Mouse (Mus musculus) adrenal gland, adult 18-20 months (tissue): ENCODE data around the gene Gm43552. TPM values are rescaled to one million over a fixed set of nuclear protein-coding genes. Genes with fewer than 3 reads are reported as not detected.
"Not testable (repeated sequence)": the region's sequence is repeated elsewhere in the genome, so short reads cannot be mapped to it uniquely, and the experiment has no call there.

Experiments used
- DNase-seq, 2 experiments: peaks; one replicate each; pipeline ENCODE4 v3.0.0; 2021 to 2022; ENCODE audit warnings: low spot score in 2 of 2
- long read RNA-seq, 2 experiments: library from polyadenylated mRNA; stranded (forward); transcript quantifications; one replicate each; pipeline ENCODE4 v2.0.0; 2021
- total RNA-seq, 2 experiments: library from RNA; stranded (reverse); gene quantifications; 1 replicate in 1 of 2; 2 replicates in 1 of 2; pipeline ENCODE4 v1.2.3; 2021

Gene Gm43552
- total RNA-seq: 1 to 10 TPM in 1 of 2 experiments, not detected in 1; 1.2 TPM
- long read RNA-seq, experiment 1: 0 reads
- long read RNA-seq, experiment 2: 0 reads

DNA sequence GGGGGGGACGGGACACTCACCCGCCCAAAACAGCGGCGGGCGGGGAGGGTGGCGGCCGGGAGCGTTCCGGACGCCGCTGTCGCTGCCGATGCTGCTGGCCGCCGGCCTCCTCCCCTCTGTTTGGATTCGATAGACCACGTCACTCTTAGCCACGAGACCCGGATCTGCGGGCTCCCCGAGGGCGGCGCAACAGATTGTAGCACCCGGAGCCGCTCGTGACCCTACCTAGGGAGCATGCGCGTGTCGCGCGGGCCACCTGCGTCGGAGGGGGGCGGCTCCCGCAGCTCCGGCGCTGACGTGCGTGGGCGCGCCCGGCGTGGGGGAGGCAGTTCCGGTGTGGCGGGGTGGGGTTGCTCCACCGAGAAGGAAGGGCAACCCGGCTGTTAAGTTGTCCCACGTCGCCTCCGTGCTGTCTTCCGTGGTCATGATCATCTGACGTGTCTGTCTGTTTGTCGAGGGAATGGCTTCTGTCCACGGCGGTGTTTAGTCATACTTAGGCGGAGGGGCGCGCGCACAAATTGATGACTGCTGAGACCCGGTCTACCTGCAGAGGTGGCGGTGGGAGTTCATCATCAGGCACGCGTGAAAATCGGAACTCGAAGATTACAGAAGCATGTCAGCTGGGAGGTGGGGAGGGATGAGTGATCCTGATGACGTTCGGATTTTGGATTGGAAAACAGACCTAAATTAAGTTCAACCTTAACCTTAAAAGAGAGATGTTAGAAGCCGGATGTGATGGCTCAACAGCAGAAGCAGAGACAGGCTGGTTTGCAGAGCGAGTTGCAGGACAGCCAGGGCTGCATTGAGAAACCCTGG, at the start of gene Gm43552:
Gene Gm43552, minus strand, starts transcription at position 118 of the 816 bp plus-strand sequence.
- peak; percentile 94 to 95 for DNase-seq

DNA sequence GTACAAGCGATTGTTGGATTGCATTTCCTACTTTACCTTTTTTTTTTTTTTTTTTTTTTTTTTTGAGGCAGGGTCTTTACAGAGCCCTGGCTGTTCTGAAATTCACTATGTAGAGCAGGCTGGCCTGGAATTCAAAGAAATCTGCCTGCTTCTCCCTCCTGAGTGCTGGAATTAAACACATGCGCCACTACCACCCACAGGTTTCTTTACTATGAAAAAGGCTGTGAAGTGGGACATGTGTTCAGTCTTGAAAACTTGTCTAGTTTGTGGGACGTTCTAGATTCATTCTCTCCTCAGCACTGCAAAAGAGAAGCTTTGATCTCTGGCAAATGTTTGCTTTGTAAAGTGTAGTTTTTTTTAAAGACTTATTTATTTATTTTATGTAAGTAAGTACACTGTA, 49.3 kb upstream of the Gm43552 start:
- DNase-seq: no peak

DNA sequence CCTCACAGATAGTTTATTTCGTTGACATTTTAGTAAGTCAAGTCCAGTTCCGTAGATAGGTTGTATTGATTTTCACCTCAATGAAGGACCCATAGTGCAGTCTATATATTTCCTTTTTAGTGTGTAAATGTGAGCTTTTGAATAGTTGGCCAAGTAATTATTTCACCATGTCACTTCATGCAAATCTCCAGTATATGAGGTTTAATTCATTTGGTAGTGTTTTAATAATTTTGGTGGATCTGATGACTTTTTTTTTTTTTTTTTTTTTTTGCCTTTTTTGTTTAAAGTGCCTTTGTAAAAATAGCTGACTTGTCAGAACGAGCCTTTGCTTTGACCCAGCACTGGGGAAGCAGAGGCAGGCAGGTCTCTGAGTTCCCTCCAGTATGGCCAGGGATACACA, 47.2 kb upstream of the Gm43552 start:
- DNase-seq: no peak

DNA sequence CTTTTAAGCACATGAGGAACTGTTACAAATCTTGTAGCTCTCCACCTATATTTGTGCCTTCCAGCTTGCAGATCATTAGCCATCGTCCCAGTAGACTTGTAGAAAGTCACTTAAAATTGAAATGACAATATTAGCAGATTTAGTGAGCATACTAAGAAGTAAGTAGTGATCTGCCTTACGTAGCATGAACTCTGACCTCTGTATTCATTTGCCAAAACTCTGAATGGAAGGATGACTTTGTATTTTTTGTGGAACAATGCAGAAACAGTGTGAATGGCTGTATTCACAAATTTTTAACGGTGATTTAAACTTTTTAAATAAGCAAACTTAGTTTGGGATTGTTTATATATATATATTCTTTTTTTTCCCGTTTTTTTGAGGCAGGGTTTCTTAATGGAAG, 46.2 kb upstream of the Gm43552 start:
- DNase-seq: no peak

DNA sequence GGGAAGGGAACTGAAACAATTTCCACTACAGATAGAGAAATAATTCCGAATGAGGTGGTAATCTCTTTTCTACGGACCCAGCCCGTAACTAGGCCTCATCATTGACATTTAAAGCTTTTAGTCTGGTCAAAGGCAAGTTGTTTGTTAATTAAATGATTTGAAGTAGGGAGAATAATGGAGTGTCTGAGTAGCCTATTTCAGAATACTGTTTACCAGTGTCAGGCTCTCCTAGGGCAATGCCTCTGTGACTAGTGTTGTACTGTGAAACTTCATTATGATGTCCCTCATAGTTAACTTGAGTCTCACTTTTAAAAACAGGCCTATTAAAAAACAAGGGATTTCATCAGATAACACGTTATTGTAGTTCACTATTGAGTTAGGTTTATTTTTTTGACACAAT, 45.5 kb upstream of the Gm43552 start:
- DNase-seq: no peak

DNA sequence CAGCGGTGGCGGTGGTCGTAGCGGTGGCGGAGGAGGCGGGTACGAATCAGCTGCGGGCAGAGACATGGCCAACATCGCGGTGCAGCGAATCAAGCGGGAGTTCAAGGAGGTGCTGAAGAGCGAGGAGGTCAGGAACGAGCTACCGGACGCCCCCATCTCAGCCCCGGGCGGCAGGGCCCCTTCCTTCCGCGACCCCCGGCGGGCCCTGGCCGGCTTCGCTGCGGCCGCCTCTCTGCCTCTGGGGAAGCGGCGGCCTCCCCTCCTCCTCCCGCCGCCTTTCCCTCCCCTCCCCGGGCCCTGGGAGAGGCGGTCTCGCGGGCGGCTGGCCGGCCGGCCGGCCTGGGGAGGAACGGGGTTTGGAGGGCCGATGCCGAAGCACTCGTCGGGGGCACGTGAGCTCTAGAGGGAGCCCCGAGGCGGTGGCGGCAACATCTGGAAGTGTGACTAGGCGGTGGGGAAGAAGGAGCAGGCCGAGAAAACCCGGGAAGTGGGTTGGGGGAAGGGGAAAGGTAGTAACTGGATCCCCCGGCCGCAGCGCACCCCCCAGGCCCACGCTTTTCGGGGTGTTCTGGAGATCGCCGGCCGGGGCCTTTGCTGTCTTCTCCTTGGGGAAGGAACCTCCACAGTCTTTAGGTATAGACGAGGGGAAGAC, 44.9 kb upstream of the Gm43552 start:
- peak in 1 of 2 experiments; percentile 54 for DNase-seq

DNA sequence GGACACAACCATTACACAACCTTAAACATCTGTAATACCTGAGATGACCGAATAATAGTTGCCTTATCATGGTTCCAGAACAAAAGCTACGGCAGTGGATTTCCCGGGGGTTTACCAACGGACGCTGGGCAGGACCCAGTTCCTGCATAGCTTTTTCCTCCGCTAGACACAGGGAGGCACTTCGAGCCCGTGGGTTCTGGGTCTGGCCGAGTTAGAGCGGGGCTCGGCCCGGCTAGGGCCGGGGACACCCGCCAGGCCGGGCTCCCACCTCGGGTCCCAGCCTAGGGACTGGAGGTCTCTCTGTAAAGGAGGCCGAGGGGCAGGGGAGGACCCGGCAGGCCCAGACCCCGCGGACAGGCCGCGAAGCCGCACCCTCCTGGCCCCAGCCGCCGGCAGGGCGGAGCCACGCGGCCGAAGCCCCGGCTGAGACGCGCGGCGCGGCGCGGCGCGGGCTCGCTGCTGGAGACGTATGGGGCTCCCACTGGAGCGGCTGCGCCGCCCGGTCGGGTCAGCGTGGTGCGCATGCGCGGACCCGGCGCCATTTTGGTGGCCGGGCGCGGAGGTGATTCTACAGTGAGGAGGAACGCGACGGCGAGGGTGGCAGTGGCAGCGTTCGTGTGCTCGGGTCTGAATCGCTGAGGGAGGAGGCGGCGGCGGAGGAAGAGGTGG, 44.3 kb upstream of the Gm43552 start, which contains the start of the genes Smim14 and Ube2k:
Gene Smim14, minus strand, starts transcription at position 434 of the 669 bp plus-strand sequence.
Gene Ube2k, plus strand, starts transcription at position 483 of the 669 bp plus-strand sequence.
- DNase-seq: peak; percentile 95 to 96

DNA sequence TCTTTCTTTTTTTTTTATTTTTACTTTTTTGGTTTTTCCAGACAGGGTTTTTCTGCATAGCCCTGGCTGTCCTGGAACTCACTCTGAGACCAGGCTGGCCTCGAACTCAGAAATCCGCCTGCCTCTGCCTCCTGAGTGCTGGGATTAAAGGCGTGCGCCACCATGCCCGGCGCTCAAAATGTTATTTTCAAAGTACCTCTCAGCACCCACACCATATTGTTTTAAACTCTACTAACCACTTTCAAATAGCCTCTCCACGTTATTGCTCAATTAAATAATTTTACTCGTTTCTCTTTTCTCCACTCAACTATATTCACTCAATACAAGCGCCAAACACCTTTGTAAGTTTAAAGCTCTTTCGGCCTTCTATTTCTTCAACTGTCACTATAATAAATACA, 43.4 kb upstream of the Gm43552 start:
- not testable (repeated sequence) for DNase-seq

- peak in 1 of 2 experiments; percentile 18 for DNase-seq
Measured at GRCm38 (mm10) chr5:65535457-65536067, 42.9 kb upstream of the Gm43552 start.

- DNase-seq: no peak
Measured at GRCm38 (mm10) chr5:65534496-65534895, 41.9 kb upstream of the Gm43552 start.

DNA sequence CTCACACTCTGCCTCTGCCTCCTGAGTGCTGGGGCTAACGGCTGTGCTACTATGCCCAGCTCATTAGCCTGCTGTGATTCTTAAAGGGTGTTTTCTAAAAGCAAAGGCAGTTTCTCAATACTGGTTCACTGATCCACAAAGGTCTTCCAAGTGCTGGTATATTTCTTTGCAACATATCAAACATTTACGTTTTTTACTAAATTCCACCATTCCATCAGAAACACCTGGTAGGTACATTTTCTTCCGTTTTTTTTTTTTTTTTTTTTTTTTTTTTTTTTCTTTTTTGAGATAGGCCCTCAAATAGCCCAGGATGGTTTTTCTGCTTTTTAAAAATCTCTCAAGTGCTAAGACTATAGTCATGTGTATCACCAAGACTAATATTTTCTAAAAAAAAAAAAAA, 38.6 kb upstream of the Gm43552 start:
- no peak for DNase-seq

DNA sequence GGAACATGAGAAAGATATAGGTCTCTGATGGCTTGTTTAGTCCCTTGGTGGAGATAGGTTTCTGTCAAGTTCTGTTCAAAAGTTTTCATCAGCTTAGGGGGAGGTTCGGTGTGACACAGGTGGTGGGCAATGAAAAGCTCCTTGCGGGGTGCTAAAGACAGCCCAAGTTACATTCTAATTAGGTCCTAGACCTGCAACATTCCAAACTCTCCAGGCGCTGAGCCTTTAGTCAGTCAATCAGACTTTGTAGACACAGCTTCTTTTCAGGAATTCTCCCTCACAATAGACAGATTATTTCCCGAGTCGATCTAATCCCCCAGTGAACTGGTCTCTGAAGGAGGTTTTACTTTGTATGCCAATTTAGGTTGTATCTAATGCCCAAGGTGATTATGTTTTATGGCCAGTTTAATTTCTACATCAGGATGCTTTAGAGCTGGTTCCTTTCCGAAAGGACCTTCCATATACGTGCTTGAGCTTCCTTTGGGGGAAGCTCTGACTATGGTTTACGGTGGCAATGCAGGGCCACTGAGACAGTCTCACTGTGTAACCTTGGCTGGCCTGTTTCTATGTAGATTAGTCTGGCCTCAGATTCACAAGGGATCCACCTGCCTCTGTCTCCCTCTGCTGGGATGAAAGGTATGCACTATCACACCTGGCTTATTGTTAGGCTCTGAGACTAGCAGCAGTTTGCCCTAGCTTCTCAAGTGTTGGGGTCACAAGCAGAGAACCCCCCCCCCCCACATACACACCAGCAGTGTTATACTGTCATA, 33.2 kb upstream of the Gm43552 start:
- DNase-seq: no peak

- no peak for DNase-seq
Measured at GRCm38 (mm10) chr5:65524831-65525230, 32.2 kb upstream of the Gm43552 start.

DNA sequence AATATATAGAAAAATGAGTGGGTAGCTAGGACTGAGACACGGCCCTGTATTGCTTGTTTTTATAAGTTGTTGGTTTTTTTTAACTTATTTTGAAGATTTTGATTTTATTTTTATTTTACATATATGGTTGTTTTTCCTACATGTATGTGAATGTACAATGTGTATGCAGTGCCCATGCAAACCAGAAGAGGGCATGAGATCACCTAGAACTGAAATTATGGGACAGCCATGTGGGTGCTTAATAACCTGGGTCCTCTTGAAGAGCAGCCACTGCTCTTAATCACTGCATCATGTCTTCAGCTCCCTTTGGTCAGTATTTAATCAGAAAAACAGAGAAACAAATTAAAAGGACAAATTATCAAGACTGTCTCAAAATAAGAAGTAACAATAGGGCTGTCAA, 29.2 kb upstream of the Gm43552 start:
- no peak for DNase-seq

DNA sequence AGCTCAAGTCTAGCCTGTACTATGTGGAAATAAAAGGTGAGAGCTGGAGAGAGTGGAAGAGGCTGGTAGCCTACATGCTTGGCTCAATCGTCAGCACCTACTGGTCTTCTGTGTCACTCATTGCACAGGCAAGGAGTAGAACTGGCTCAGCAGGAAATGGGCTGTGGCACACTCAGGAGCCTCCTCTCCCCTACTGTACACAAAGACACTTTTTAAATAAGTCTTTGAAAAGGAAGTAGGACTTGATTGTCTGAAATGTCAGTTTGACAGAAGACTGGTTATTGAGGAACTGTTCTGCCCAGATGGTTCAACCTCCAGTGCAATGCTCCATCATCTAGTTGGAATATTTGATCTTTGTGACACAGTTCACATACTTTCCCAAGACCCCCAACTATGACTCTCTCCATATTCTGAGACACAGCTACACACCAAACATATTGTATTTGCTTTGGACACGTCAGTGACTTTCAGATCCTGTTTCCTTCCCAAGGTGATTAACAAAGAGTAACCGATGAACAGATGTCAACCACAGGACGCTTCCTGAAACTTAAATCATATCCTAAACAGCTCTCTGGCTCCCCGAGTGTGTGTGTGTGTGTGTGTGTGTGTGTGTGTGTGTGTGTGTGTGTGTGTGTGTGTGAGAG, 22.1 kb upstream of the Gm43552 start:
- no peak for DNase-seq

DNA sequence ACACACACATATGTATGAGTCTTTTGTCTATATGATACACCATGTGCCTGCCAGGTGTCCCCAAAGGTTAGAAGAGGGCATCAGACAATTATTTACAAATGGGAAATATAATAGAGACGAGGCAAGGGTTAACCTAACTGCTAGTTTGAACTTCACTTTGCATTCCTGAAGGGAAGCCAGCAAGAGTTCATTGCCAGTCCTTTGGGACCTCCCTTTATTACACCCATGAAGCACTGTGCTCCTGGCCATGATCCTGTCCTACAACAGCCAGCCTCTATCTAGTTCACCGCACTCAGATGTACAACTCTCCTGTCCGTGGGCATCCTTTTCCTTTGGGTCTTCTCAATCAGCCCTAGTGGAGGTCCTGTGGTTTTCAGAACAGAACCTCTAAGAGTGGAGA, 20.9 kb upstream of the Gm43552 start:
- DNase-seq: no peak

DNA sequence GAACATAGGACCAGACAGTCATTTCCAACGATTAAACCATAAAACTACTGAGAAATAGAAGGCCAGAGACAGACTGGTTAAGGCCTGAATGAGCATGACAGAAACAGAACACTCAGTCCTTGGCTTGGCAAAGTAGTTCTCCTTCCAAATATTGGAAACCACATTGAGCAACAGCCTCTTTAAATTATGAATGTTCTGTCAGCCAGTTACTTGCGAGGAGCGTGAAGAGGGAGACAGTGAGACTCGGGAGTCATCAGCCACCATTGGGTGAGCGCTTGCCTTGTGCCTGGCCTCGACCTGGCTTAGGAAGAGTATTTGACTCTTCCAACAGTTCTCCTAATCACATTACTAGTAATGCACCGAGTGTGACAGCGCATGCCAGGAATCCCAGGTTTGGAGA, 15.8 kb upstream of the Gm43552 start:
- DNase-seq: no peak

DNA sequence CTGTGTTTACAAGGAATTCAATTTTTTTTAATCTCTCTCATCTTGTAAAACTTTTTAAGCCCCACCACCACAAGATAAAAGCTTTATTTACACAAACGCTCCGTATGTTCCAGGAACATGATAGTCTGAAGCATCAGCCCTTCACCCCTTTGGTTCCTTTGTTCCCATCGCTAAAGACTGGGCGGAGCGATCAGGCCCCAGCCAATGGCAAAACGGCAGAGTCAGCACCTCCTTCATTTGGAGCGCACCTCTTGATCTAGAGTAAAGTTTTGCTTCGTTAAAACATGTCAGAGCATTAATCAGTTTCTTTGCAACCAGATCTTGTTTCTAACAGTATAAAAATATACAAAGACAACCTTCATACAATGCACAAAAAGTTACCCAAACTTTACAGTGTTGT, 13.2 kb upstream of the Gm43552 start:
- DNase-seq: no peak

DNA sequence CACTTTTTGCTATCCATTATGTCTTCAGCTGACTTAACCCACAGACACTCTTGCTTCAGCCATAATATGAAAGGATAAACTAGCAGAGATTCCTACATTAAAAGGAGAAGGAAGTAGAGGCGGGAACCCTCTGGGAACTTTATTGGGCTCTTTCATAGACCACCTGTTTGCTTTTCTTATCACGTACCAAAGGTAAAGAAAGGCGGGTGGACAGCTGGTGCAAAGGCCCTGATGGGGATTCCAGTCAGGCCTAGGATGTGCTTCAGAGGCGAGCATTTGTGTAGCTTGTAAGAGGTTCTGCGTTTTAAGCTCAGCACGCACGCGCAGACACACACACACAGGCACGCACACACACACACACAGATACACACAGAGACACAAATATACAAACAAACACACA, 8.8 kb upstream of the Gm43552 start:
- no peak for DNase-seq

DNA sequence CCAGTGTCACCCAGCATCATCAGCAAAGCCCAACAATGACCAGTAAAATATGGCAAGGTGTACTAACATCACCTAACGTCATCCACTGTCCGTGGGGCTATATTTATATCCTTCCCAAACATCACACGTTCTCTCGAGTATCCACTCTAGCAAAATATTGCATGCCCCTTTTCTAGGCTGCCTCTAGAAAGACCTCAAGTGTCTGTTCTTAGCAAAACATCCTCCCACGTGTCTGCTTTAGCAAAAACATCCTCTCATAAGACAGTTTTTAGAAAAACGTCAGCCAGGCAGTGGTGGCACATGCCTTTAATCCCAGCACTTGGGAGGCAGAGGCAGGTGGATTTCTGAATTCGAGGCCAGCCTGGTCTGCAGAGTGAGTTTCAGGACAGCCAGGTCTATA, 7.6 kb upstream of the Gm43552 start:
- DNase-seq: no peak
